Mouse (Mus musculus): ENCODE results near the gene Lancl2.

Lancl2 gene

GRCm38 (mm10) chr6:57702376-57702742, at the start of gene Lancl2:
Gene Lancl2 (plus strand): TSS chr6:57702540.
- no peak for DNase-seq (ENCODE audit: low read depth, low spot score)

GRCm38 (mm10) chr6:57661295-57661694, 41.0 kb upstream of the Lancl2 start:
- DNase-seq (ENCODE audit: low read depth, low spot score) = no peak

- DNase-seq (ENCODE audit: low read depth, low spot score) = no peak
Observed at GRCm38 (mm10) chr6:57684156-57684555, 18.2 kb upstream of the Lancl2 start.

- DNase-seq (ENCODE audit: low read depth, low spot score) = peak; percentile 94
Observed at GRCm38 (mm10) chr6:57691467-57692261, 10.7 kb upstream of the Lancl2 start, which contains the start of gene Pyurf. Gene Pyurf (minus strand): TSS chr6:57692078.

GRCm38 (mm10) chr6:57693116-57693515, 9.2 kb upstream of the Lancl2 start:
- DNase-seq (ENCODE audit: low read depth, low spot score) = no peak

- peak; percentile 11 for DNase-seq (ENCODE audit: low read depth, low spot score)
Observed at GRCm38 (mm10) chr6:57701686-57702085, 654 bp upstream of the Lancl2 start.

GRCm38 (mm10) chr6:57702743-57703499, 581 bp downstream of the Lancl2 start:
- DNase-seq (ENCODE audit: low read depth, low spot score) = peak; percentile 96

- DNase-seq (ENCODE audit: low read depth, low spot score) = no peak
Observed at GRCm38 (mm10) chr6:57703703-57704102, 1.4 kb downstream of the Lancl2 start.

GRCm38 (mm10) chr6:57706721-57707120, 4.4 kb downstream of the Lancl2 start:
- DNase-seq (ENCODE audit: low read depth, low spot score) = no peak

GRCm38 (mm10) chr6:57711726-57712125, 9.4 kb downstream of the Lancl2 start:
- DNase-seq (ENCODE audit: low read depth, low spot score) = no peak

- DNase-seq (ENCODE audit: low read depth, low spot score) = no peak
Observed at GRCm38 (mm10) chr6:57721347-57721746, 19.0 kb downstream of the Lancl2 start.

GRCm38 (mm10) chr6:57742749-57743148, 40.4 kb downstream of the Lancl2 start:
- no peak for DNase-seq (ENCODE audit: low read depth, low spot score)

GRCm38 (mm10) chr6:57743333-57743732, 41.0 kb downstream of the Lancl2 start:
- peak; percentile 10 for DNase-seq (ENCODE audit: low read depth, low spot score)

GRCm38 (mm10) chr6:57744123-57744522, 41.8 kb downstream of the Lancl2 start:
- DNase-seq (ENCODE audit: low read depth, low spot score) = no peak

- DNase-seq (ENCODE audit: low read depth, low spot score) = no peak
Observed at GRCm38 (mm10) chr6:57744974-57745747, 42.8 kb downstream of the Lancl2 start.

- DNase-seq (ENCODE audit: low read depth, low spot score) = no peak
Observed at GRCm38 (mm10) chr6:57745748-57746129, 43.4 kb downstream of the Lancl2 start.

- DNase-seq (ENCODE audit: low read depth, low spot score) = no peak
Observed at GRCm38 (mm10) chr6:57753962-57754759, 51.8 kb downstream of the Lancl2 start.

- DNase-seq (ENCODE audit: low read depth, low spot score) = no peak
Observed at GRCm38 (mm10) chr6:57763054-57763453, 60.7 kb downstream of the Lancl2 start.

GRCm38 (mm10) chr6:57765095-57765878, 62.9 kb downstream of the Lancl2 start:
- no peak for DNase-seq (ENCODE audit: low read depth, low spot score)

GRCm38 (mm10) chr6:57766287-57766686, 63.9 kb downstream of the Lancl2 start:
- no peak for DNase-seq (ENCODE audit: low read depth, low spot score)

Data from ZHBTc4 (cell line).